Mouse (Mus musculus): Measurements from ENCODE around the gene Wdhd1. TPM values are rescaled to one million over a fixed set of nuclear protein-coding genes. Genes with fewer than 3 reads are reported as not detected.

The Wdhd1 gene
- polyA plus RNA-seq, 1 experiment from 2014 or later: 31.3 TPM

- H3K9ac ChIP-seq: no peak overlapping the region
- H3K27ac ChIP-seq: no peak overlapping the region
- H3K4me1 ChIP-seq: no peaks in the 10 kb centered on the region
- ATAC-seq (ENCODE audit: low FRiP score, low read depth): no peak
- no peaks in the 10 kb centered on the region for H3K36me3 ChIP-seq
- WGBS: 90% methylated on average over 4 of the region's 4 CpGs
- H3K27me3 ChIP-seq (replicated peaks): no peaks in the 10 kb centered on the region
- H3K4me3 ChIP-seq: no peak overlapping the region
- no peaks in the 10 kb centered on the region for H3K9me3 ChIP-seq
- no peak overlapping the region for H3K4me2 ChIP-seq (replicated peaks)
Observed at GRCm38 (mm10) chr14:47213305-47213704, 63.4 kb downstream of the Wdhd1 start.

- Histone ChIP-seq H3K9ac (no peak overlapping the region), H3K27me3 (replicated peaks) (no peaks in the 10 kb centered on the region), H3K36me3 (no peaks in the 10 kb centered on the region), H3K4me2 (replicated peaks) (no peak overlapping the region), H3K4me1 (no peaks in the 10 kb centered on the region), H3K27ac (no peak overlapping the region), H3K9me3 (no peaks in the 10 kb centered on the region), H3K4me3 (no peak overlapping the region)
- no peak for ATAC-seq (ENCODE audit: low FRiP score, low read depth)
- 84% methylated on average over 4 of the region's 4 CpGs for WGBS
Observed at GRCm38 (mm10) chr14:47209669-47210164, 66.9 kb downstream of the Wdhd1 start.

DNA sequence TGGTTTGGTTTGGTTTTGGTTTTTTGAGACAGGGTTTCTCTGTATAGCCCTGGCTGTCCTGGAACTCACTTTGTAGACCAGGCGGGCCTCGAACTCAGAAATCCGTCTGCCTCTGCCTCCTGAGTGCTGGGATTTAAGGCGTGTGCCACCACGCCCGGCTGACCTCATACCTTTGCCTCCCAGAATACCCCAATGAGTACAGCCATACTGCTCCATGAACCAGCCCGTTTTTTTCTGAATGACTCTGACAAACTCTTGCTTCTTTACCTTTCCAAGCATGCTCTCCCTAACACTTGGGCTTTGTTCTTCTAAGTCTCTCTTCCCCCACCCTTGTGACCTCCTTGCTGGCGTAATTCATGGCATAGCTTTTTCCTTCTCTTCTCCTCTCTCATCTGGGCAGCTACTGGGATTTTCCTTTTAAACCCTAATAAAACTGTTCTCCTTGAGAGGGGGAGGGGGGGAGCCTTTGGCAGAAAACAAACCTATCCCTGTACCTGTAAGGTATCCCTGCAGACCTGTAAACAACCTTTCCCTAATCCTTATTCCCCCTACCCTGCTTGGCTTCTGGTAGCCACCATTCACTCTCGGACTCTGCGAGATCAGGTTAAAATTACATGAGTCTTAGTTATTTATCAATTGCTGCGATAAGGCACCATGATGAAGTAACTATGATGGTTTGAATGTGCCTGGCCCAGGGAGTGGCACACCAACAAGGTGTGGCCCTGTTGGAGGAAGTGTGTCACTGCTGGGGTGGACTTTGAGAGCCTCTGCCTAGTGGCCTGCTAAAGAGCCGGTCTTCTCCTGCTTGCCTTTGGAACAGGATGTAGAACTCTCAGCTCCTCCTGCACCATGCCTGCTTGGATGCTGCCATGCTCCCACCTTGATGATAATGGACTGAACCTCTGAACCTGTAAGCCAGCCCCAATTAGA is 67.8 kb downstream of the Wdhd1 start:
- no peaks in the 10 kb centered on the region for H3K9me3 ChIP-seq
- H3K4me1 ChIP-seq: no peaks in the 10 kb centered on the region
- no peaks in the 10 kb centered on the region for H3K27me3 ChIP-seq (replicated peaks)
- H3K4me2 ChIP-seq (replicated peaks): no peak overlapping the region
- WGBS: 91% methylated on average over 12 of the region's 12 CpGs
- no peak overlapping the region for H3K27ac ChIP-seq
- no peak overlapping the region for H3K9ac ChIP-seq
- H3K4me3 ChIP-seq: no peak overlapping the region
- H3K36me3 ChIP-seq: no peaks in the 10 kb centered on the region
- no peak for ATAC-seq (ENCODE audit: low FRiP score, low read depth)

- WGBS: 85% methylated on average over 3 of the region's 3 CpGs
- H3K27ac ChIP-seq: no peak overlapping the region
- H3K4me1 ChIP-seq: no peaks in the 10 kb centered on the region
- no peak for ATAC-seq (ENCODE audit: low FRiP score, low read depth)
- no peak overlapping the region for H3K4me3 ChIP-seq
- H3K4me2 ChIP-seq (replicated peaks): no peak overlapping the region
- H3K36me3 ChIP-seq: no peaks in the 10 kb centered on the region
- H3K27me3 ChIP-seq (replicated peaks): no peaks in the 10 kb centered on the region
- H3K9ac ChIP-seq: no peak overlapping the region
- no peaks in the 10 kb centered on the region for H3K9me3 ChIP-seq
Observed at GRCm38 (mm10) chr14:47206601-47207000, 70.1 kb downstream of the Wdhd1 start.

DNA sequence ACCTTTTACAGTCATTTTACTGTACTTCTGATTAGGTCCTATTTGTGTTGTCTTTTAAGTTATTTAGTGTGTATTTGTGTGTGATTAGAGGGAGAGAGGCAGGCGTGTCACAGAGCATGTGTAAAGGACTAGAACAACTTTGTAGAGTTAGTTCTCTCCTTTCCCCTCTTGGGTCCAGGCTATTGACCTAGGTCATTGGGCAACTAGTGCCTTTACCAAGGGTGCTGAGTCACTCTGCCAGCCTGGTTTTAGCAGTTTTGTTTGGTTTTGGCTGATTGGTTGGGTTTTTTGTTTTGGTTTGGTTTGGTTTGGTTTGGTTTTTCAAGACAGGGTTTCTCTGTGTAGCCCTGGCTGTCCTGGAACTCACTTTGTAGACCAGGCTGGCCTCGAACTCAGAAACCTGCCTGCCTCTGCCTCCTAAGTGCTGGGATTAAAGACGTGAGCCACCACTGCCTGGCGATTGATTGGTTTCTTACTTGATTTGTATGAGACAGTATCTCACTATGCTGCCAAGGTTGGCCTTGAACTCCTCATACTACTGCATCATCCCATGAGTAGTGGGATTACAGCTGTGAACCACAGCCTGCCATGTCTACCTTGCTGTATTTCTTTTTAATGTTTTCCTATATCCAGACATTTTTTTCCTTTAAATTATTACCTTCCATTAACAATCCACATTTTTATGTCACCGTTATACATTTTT is 71.2 kb downstream of the Wdhd1 start:
- H3K9ac ChIP-seq: no peak overlapping the region
- no peak for ATAC-seq (ENCODE audit: low FRiP score, low read depth)
- no peak overlapping the region for H3K4me3 ChIP-seq
- 90% methylated on average over 5 of the region's 5 CpGs for WGBS
- H3K4me1 ChIP-seq: no peaks in the 10 kb centered on the region
- H3K36me3 ChIP-seq: no peaks in the 10 kb centered on the region
- H3K27ac ChIP-seq: no peak overlapping the region
- no peak overlapping the region for H3K4me2 ChIP-seq (replicated peaks)
- H3K27me3 ChIP-seq (replicated peaks): no peaks in the 10 kb centered on the region
- H3K9me3 ChIP-seq: no peaks in the 10 kb centered on the region

DNA sequence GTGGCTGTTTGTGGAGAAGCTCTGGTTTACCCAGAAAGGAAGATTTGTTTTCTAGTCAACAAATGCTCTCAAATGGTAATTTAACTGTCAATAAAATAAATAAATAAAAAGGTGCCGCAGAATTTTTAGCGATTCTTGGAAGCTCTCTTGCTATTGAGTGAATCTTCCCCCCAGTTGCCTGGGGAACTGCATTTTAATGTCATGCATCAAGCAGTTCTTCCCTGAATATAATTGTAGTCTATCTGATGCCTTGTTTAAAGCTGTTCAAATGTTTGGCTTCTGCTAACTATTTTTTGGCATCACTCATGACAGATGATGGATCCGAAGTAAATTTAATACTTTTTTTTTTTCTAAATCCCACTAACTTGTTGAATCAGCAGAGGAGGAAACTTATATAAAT is 79.3 kb downstream of the Wdhd1 start:
- Histone ChIP-seq H3K9me3 (no peaks in the 10 kb centered on the region), H3K27ac (no peak overlapping the region), H3K27me3 (replicated peaks) (no peaks in the 10 kb centered on the region), H3K36me3 (no peaks in the 10 kb centered on the region), H3K4me1 (no peaks in the 10 kb centered on the region), H3K9ac (no peak overlapping the region), H3K4me2 (replicated peaks) (no peak overlapping the region), H3K4me3 (no peak overlapping the region)
- WGBS: 90% methylated on average over 3 of the region's 3 CpGs
- ATAC-seq (ENCODE audit: low FRiP score, low read depth): no peak

- H3K4me3 ChIP-seq: no peak overlapping the region
- no peak overlapping the region for H3K4me2 ChIP-seq (replicated peaks)
- no peaks in the 10 kb centered on the region for H3K4me1 ChIP-seq
- H3K9me3 ChIP-seq: no peaks in the 10 kb centered on the region
- no peaks in the 10 kb centered on the region for H3K36me3 ChIP-seq
- H3K27me3 ChIP-seq (replicated peaks): no peaks in the 10 kb centered on the region
- 83% methylated on average over 8 of the region's 8 CpGs for WGBS
- no peak overlapping the region for H3K27ac ChIP-seq
- no peak overlapping the region for H3K9ac ChIP-seq
- no peak for ATAC-seq (ENCODE audit: low FRiP score, low read depth)
Observed at GRCm38 (mm10) chr14:47196711-47197110, 79.9 kb downstream of the Wdhd1 start.

DNA sequence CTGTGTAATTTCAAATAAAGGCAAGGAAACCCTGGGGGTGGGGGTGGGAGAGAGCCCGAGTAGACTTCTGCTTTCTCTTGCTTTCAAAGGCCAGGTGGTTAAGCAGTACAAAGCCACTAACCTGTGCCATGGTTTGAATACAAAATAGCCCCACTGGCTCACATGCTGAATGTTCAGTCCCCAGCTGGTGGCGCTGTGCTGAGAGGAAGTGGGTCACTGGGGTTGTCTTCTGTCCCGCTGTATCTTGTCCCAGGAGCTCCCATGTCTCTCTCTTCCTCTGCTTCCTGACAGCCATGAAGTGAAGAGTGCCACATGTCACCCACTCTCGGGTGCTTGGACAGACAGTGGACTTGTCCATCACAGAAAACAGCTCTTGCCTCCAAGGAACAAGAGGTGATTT is 82.6 kb downstream of the Wdhd1 start:
- 34% methylated on average over 4 of the region's 4 CpGs for WGBS
- Histone ChIP-seq H3K9me3 (no peaks in the 10 kb centered on the region), H3K4me1 (no peaks in the 10 kb centered on the region), H3K4me3 (no peak overlapping the region), H3K27ac (no peak overlapping the region), H3K9ac (no peak overlapping the region), H3K4me2 (replicated peaks) (no peak overlapping the region), H3K36me3 (no peaks in the 10 kb centered on the region), H3K27me3 (replicated peaks) (no peaks in the 10 kb centered on the region)
- no peak for ATAC-seq (ENCODE audit: low FRiP score, low read depth)

- H3K27me3 ChIP-seq (replicated peaks): peaks cover 4% of the 10 kb centered on the region
- H3K9me3 ChIP-seq: no peaks in the 10 kb centered on the region
- no peak overlapping the region for H3K9ac ChIP-seq
- no peak for ATAC-seq (ENCODE audit: low FRiP score, low read depth)
- no peak overlapping the region for H3K27ac ChIP-seq
- H3K4me3 ChIP-seq: no peak overlapping the region
- H3K4me2 ChIP-seq (replicated peaks): no peak overlapping the region
- H3K36me3 ChIP-seq: no peaks in the 10 kb centered on the region
- peaks cover 4% of the 10 kb centered on the region for H3K4me1 ChIP-seq
- WGBS: 87% methylated on average over 6 of the region's 6 CpGs
Observed at GRCm38 (mm10) chr14:47193506-47193905, 83.2 kb downstream of the Wdhd1 start.

DNA sequence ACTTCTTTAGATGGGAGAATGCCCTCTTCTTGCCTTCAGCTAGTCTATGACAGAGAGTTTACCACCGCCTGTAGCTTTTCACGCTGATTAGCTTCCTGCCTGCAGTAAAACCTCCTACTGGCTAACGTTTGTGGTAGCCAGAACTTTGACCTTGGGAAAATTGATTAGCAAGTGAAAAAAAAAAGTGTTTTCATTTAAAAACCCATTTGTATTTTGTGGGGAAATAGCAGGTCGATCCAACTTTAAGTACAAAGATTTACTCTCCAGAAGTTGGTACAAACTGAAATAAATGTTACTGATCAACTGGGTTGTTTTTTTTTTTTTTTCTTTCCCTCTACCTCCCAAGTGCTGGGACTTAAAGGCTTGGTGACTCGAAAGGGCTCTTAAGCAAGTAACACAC is 84.8 kb downstream of the Wdhd1 start:
- 39% methylated on average over 5 of the region's 5 CpGs for WGBS
- no peak overlapping the region for H3K27ac ChIP-seq
- H3K27me3 ChIP-seq (replicated peaks): peaks cover 19% of the 10 kb centered on the region
- no peaks in the 10 kb centered on the region for H3K36me3 ChIP-seq
- peaks cover 5% of the 10 kb centered on the region for H3K4me1 ChIP-seq
- no peak for ATAC-seq (ENCODE audit: low FRiP score, low read depth)
- no peak overlapping the region for H3K4me2 ChIP-seq (replicated peaks)
- no peak overlapping the region for H3K9ac ChIP-seq
- no peak overlapping the region for H3K4me3 ChIP-seq
- no peaks in the 10 kb centered on the region for H3K9me3 ChIP-seq

Data from neural tube, embryonic 12.5 days (tissue).